Mouse (Mus musculus) adrenal gland, adult 18-20 months (tissue): ENCODE data around the gene Map2k2. TPM values are rescaled to one million over a fixed set of nuclear protein-coding genes. Genes with fewer than 3 reads are reported as not detected.
A peak's percentile ranks its signal among the peaks of the same experiment; 100 is the strongest.
"Not testable (repeated sequence)": the region's sequence is repeated elsewhere in the genome, so short reads cannot be mapped to it uniquely, and the experiment has no call there.

ENCODE experiments used
- DNase-seq, 2 experiments: peaks; one replicate each; pipeline ENCODE4 v3.0.0; 2021 to 2022; ENCODE audit warnings: low spot score in 2 of 2
- long read RNA-seq, 2 experiments: library from polyadenylated mRNA; stranded (forward); transcript quantifications; one replicate each; pipeline ENCODE4 v2.0.0; 2021
- total RNA-seq, 2 experiments: library from RNA; stranded (reverse); gene quantifications; 1 replicate in 1 of 2; 2 replicates in 1 of 2; pipeline ENCODE4 v1.2.3; 2021

Map2k2 gene
- 100 to 1,000 TPM; 165 to 179 TPM for total RNA-seq
- long read RNA-seq, experiment 1, transcript Map2k2-207 (11 exons, 2,405 nt): minor isoform, 41 of 165 reads
- long read RNA-seq, experiment 1, transcript Map2k2-202 (11 exons, 1,556 nt): major isoform, 83 of 165 reads
- long read RNA-seq, experiment 1, partial matches to known transcripts: 8 of 165 reads
- long read RNA-seq, experiment 1, other reads (novel, unspliced or antisense): 32 of 165 reads
- long read RNA-seq, experiment 2, transcript Map2k2-202 (11 exons, 1,556 nt): major isoform, 109 of 209 reads
- long read RNA-seq, experiment 2, transcript Map2k2-207 (11 exons, 2,405 nt): minor isoform, 45 of 209 reads
- long read RNA-seq, experiment 2, partial matches to known transcripts: 36 of 209 reads
- long read RNA-seq, experiment 2, other reads (novel, unspliced or antisense): 17 of 209 reads

DNA sequence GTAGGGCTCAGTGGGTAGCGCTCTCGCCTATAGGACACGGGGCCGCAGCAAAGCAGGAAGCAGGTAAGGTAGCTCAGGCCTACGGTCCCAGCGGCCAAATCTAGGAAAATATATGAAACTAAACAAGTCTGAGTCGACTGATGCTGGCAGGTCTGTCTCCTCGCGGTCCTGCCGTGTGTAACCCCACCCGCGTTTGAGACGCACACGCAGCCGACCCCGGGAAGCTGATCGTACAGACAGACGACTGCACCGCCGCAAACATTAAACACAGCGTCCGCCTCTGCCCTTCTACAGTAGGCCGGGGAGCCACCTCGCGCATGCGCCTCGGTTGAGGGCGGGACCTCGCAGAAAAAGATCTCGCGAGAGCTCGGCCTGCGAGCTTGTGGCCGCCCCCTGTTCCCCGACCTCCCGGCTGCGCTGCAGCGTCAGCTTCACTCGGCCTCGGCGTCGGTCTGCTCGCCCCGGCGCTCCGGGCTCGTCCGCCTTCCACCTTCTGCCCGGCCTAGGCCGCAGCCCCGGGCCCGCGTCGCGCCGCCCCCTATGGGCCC lies at the start of gene Map2k2:
Gene Map2k2 (plus strand): TSS at position 351 of the 548 bp plus-strand sequence.
- DNase-seq: peak; percentile 96 to 98

DNA sequence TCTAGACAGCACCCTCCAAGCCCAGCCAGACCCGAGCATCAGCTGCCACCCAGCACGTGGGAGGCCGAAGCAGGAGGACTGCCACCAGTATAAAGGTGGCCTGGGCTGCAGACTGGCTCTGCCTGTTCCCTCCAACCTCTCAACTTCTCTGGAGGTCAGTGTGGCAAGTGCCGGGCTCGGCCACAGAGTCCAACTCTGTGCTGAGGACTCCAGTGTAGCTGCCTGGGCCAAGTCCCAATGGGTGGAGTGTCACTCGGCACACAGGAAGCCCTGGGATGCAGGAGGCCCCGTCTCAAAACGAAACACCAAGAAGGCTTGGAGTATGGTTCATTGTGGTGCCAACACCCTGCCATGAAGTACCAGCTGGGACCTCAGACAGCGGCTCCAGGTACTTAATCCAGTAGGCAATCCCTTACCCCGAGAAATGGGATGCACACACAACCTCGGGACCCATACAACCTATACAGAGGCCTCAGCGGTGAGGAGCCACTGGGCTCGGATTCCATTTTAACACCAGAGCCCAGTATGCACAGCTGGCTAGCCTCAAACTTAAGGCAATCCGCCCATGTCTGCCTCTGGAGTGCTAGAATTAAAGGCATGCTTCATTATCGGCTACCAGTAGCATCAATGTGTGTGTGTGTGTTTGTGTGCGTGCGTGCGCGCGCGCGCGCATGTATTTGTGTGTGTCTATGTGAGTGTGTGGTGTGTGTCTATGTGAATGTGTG lies 48.1 kb upstream of the Map2k2 start:
- peak in 1 of 2 experiments; percentile 27 for DNase-seq

DNA sequence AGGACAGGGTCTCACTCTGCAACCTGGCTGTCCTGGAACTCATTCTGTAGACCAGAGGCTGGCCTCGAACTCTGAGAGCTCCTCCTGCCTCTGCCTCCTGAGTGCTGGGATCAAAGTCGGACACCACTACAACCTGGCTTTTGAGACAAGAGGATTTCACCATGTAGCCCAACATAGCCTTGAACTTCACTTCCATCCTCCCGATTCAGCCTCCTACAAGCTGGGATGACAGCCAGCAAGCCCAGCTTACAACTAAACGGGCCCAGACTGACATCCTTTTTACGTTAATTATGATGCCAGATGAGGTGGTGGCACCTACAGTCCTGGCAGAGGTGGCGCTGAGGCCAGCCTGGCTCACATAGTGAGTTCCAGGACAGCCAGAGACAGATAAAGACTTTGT lies 46.8 kb upstream of the Map2k2 start:
- no peak for DNase-seq

DNA sequence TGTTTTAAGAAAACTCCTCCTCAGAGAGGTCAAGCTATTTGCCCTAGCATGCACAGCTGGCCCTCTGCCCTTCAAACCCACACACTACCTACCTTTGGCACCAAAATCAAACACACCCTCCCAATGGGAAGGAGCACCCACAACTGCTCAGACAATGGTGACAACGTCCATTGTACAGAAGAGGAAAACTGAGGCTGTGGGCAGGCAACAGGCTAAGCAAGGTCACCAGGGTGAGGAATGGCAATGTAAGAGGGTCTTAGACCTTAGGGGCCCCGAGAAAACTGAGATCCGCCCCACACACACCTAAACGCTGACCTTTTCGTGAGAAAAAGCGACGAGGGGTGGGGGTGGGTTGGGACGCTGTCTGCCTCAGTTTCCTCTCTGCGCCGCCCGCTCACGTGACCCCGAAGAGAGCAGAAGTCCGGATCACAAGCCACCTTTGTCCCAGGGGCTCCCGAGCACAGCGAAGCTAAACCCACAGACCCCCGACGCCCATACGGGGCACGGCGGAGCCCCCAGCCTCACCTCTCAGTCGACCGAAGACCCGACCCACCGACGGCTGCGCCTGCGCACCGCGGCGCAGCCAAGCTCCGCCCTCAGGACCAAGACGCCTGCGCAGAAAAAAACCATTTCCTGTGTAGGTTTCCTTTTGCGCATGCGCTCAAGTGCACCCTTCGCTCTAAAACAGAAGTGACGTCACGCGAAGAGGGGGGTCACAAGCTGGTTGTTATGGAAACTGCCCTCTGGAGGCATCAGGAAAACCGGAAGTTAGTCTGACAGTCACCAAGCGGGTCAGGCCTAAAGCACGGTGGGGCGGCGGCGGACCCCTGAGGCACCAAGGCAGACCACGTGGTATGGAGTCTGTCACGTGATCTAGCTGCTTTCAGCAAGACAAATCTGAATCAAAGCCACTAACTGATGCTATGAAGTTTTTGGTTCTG lies 45.8 kb upstream of the Map2k2 start, which contains the start of gene Sgta:
Gene Sgta (minus strand): TSS at position 579 of the 941 bp plus-strand sequence.
- peak; percentile 94 to 96 for DNase-seq

- no peak for DNase-seq
These were observed 43.0 kb upstream of the Map2k2 start for GRCm38 (mm10) chr10:81062710-81063109.

GRCm38 (mm10) chr10:81064519-81064918 lies 41.2 kb upstream of the Map2k2 start:
- not testable (repeated sequence) for DNase-seq

GRCm38 (mm10) chr10:81068706-81069105 lies 37.0 kb upstream of the Map2k2 start:
- DNase-seq: no peak

GRCm38 (mm10) chr10:81069836-81070235 lies 35.9 kb upstream of the Map2k2 start, which contains the start of gene Thop1:
Gene Thop1 (plus strand): TSS chr10:81070035.
- DNase-seq: peak; percentile 91 to 93

DNA sequence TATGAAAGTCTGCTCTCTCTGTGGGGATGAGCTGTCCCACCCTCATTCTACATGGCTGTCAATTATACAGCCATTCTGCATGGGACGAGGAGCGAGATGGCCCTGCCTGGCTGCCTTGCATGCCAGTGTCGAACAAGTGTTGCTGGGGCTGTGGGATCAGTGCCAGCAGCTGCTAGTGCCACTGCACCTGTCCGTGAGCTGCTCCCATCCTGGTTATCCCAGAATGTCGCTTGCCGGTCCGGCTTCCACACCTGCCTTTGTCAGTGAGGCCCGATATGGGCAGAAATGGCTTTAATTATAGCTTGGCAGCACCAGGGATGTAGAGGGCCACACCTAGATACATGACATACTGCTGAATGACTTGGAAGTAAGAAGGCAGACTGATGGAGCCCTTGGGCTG lies 33.4 kb upstream of the Map2k2 start:
- DNase-seq: no peak

DNA sequence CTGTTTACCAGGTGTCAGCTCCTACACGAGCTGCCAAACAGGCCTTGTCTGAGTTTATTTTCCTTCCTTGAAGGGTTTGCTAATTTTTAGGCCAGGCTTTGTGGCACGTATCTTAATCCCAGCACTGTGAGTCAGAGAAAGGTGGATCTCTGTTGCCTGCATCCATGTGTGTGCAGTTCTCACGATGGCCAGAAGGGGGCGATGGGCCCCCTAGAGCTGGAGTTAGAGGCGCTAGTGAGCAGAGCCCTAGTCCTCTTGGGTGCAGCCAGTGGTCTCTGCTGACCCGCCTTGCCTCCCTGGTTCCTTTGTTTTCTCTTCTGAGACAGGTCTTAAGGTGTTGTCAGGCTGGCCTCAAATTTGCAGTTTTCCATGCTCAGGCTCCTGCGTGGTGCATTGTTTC lies 32.3 kb upstream of the Map2k2 start:
- no peak for DNase-seq

- DNase-seq: no peak
These were observed 30.0 kb upstream of the Map2k2 start for GRCm38 (mm10) chr10:81075734-81076133.

DNA sequence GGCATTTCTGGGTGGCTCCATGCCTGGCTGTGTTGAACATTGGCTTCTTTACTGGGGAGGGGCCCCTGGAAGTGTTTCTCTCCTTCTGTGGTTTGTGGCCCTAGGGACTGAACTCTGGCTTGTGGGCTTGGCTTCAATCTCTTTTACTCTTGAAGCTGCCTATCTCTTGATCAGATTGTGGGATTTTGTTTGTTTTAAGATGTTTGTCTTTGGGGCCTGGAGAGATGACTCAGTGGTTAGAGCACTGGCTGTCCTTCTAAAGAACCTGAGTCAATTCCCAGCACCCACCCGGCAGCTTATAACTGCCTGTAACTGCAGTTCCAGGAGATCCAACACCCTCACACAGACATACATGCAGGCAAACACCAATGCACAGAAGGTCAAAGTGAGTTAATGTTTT lies 29.4 kb upstream of the Map2k2 start:
- DNase-seq: no peak

- DNase-seq: no peak
These were observed 27.8 kb upstream of the Map2k2 start for GRCm38 (mm10) chr10:81077916-81078315.

DNA sequence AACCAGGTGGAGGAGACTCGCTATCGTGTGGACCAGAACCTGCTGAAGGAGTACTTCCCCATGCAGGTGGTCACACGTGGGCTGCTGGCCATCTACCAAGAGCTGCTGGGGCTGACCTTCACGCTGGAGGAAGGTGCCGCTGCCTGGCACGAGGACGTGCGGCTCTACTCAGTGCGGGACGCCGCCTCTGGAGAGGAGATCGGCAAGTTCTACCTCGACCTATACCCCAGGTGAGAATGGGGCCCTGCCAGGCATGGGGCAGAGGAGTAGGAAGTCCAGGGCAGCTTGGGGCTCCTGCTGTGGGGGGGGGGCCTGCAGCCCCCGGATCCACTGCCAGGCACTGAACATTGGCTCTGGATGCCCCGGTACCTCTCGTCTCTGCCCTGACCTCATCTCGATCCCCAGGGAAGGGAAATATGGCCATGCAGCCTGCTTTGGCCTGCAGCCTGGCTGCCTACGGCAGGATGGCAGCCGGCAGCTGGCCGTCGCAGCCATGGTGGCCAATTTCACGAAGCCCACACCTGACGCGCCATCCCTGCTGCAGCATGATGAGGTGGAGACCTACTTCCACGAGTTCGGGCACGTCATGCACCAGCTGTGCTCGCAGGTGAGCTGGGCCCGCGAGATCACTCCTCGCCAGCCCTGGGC lies 25.6 kb upstream of the Map2k2 start:
- no peak for DNase-seq

DNA sequence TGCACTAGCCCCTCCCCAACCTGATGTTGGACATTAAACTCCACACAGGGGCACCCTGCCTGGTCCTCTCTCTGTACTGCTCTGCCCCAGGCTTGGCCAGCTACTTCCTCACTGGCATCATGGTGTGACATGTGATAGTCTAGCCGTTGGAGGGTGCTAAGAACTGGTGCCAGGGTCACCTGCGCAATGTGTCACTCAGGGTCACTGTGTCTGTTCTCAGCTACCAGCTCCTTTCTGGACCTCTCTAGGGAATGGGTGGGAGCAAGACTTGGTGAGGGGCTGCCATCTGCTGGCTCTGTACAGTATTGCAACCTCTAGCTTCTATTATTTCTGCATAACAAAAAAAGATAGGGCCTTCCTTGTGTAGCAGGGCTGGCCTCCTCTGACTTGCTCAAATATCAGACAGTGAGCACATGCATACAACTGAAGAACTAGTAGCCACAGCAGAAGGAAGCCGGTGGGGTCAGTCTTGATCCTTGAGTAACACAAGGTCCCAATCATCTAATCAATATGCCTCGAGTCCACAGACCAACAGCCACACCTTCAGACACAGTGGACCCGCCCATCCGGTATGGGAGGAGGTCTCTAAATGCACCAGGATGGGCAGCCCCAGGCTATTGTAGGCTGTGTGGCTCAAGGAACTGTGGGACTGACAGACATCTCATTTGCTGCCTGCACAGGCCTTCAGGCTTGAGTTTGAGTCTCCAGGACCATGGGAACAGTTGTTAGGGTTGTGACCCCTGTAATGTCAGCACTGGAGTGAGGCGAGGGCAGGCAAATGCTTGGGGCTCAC lies 23.4 kb upstream of the Map2k2 start:
- DNase-seq: peak; percentile 71 to 77

DNA sequence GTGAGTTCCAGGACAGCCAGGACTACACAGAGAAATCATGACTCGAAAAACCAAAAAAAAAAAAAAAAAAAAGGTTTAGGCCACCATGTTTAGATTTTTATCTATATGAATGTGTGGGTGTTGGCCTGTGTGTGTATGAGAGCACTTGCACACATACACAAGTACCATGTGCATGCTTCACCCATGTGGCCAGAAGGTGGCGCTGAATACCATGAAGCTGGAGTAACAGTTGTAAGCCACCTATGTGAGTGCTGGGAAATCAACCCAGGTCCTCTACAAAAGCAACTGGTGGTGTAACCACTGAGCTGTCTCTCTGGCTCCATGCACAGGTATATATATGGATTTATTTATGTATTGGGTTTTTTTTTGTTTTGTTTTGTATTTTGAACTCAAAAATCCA lies 18.7 kb upstream of the Map2k2 start:
- no peak for DNase-seq

DNA sequence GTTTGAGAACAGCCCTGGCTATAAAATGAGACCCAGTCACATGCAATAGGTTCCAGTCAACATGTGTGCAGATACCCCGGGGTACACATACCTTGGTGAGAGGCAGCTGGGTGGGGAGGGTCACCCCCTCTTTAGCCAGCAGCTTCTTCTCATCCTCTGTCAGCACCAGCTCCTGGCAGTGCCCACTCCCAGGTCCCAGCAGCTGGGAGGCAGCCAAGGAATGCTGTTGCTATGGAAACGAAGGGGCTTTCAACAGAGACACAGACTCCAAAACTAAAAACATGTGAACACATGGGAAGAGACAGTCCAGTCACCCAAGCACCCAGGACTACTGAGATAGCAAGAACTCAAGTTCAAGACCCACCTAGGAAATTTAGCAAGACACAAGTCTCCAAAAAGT lies 16.5 kb upstream of the Map2k2 start:
- DNase-seq: no peak

- DNase-seq: no peak
These were observed 15.1 kb upstream of the Map2k2 start for GRCm38 (mm10) chr10:81090621-81091020.

DNA sequence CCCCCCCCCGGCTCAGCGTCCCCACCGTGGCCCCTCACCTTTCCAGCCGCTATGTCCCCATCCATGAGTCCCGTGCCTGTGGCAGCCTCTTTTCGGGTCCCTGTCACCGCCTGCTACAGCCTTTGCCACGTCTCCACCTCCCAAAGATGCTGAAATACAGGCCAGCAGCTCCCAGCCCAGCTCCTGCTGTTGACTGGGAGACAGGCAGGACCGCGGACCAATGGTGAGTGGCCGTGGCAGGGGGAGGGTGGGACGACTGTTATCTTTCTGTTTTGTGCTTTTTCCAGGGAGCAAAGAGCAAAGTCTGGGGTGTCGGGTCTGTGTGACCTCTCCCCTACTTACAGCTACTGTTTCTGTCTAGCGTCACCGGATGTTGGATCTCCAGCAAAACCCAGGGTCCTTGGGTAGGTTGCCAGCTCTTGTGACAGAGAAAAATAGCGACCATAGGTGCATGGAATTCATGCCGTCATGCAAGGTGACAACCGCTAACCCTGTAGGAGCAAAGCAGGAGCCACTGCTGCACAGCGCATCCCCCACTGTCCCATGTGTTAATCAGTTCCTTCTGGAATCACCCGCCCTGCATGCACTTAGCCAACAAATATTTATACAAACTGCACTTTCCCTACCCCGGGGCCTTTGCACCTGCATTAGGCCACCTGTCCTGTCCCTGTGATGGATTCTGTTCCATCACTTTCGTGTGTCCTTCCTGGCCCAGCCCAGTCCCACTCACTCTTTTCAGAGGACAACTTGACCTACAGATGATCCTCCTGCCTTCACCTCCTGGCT lies 13.1 kb upstream of the Map2k2 start:
- peak; percentile 49 to 60 for DNase-seq
